Mouse (Mus musculus) embryonic fibroblast, embryonic 13.5 days (primary cell): Measurements from ENCODE around the gene Cacna1c.

Experiments used
- CTCF ChIP-seq: IDR thresholded peaks from 2 replicates; pipeline ENCODE4 v1.5.1; 2011; ENCODE audit warnings: mild to moderate bottlenecking, control low read depth, low read length, moderate library complexity, borderline replicate concordance; ENCODE audit not compliant: insufficient read depth
- POLR2A ChIP-seq: IDR thresholded peaks from 2 replicates; pipeline ENCODE4 v1.6.1; 2011; ENCODE audit warnings: low read depth, mild to moderate bottlenecking, control low read depth, low read length, moderate library complexity

- TF ChIP-seq CTCF (no peak), POLR2A (no peak)
Measured at GRCm38 (mm10) chr6:118852131-118852530, 344.1 kb downstream of the Cacna1c start.
